Mouse (Mus musculus): ENCODE results near the gene Ppp1r9b.

Ppp1r9b gene

DNA sequence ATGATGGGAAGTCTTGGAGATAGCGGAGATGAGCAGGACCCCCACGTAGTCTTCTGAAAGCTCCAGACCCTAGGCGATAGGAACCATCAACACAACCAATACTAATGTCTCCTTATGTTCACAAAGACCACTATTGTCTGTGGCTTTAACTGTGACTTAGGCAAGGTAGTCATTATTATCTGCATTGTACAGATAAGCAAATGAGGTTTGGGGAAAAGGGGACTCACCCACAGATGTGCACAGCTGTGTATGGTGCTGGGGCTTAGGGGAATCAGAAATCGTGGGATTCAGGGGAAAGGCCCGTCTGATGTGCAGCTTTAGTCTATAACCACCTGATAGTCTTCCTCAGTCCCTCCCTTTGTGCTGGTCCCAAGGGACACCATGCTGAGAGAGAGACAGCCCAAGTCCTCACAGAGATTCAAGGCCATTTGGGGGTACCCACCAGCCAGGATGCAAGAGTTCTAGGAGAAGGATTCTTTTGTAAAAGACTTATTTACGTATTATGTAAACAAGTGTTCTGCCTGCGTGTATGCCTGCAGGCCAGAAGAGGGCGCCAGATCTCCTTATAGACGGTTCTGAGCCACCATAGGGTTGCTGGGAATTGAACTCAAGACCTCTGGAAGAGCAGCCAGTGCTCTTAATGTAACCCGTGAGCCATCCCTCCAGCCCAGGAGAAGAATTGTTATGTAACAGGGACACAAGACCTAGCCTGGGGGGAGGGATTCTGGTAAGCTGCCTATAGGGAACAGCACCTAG lies 31.6 kb downstream of the Ppp1r9b start:
- DNase-seq (ENCODE audit: low spot score in 2 of 2) = no peak

GRCm38 (mm10) chr11:95023481-95023880 lies 32.6 kb downstream of the Ppp1r9b start:
- no peak for DNase-seq (ENCODE audit: low spot score in 2 of 2)

- peak in 1 of 2 experiments; percentile 56 for DNase-seq (ENCODE audit: low spot score in 2 of 2)
These were observed 33.8 kb downstream of the Ppp1r9b start for GRCm38 (mm10) chr11:95024439-95025184.

DNA sequence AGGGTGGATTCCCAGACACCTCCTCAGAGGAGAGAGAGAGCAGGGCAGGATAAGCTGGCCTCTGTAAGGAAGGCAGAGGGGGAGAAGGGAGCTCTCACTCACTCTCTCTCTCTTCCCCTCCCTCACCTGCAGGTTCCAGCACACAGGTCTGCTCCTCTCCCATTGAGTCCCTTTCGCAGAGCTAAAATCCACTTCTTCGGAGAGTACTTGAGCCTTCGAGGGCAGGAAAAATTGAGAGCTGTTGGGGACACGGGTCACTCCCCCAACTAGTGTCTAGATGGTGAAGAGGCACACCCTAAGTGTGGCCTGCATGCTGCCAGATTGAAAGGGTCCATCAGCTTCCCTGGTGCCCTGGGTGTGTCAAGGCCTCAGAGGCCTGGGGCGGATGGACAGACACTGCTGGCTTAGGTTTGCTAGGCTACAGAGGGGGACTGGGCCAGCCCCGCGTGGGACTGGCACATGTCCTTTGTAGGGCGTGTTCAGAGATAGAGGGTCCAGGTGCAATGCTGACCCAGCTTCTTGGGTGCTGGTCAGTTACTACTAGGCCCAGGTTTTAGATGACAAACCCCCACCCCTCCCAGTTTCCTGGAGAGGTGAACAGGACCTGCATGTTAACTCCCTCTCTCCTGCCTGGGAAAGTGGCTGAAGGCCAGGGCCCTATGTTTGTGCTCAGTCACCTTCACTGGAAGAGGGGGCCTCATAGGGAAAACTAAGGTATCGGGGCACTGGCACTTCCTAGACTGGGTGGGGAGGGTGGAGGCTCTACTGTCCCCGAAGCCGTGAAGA lies 34.6 kb downstream of the Ppp1r9b start:
- DNase-seq (ENCODE audit: low spot score in 2 of 2) = no peak

DNA sequence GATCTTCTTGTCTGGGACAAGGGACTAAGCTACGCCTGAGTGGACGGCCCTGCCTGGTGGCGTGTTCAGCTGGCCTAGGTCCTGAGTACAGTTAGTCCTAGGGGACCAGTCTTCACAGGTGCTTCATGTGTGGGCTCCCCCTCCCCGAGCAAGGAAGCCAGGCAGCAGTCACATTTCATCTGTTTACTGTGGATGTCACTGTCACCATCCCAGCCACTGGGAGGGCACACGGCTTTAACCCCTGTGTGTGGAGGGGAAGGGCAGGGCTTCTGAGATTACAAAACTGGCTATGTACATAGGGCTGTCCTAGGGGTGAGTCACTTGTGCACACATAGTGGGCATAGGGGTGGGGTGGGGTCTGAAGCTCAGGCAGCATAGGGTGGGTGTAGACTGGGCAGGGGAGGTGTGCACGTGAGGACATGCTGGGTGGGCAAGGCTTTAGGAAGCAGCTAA lies 35.3 kb downstream of the Ppp1r9b start:
- DNase-seq (ENCODE audit: low spot score in 2 of 2) = no peak

DNA sequence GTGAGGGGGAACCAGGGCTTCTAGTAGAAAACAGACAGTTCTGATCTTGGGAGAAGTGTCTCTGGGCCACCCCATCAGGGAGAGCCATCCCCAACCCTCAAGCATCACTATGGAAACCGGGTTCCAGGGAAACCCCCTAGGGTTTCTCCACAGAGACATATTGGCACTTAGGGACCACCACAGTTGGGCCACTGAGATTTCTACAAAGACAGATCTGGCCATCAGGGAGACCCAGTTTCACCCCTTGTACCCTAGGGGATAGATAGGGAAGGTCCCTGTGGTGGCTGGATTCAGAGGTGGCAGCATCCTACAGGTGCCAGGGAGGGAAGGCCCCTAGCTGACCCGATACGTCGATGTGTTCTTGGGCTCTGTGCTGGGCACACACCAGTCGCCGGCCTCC lies 36.0 kb downstream of the Ppp1r9b start:
- DNase-seq (ENCODE audit: low spot score in 2 of 2) = no peak

DNA sequence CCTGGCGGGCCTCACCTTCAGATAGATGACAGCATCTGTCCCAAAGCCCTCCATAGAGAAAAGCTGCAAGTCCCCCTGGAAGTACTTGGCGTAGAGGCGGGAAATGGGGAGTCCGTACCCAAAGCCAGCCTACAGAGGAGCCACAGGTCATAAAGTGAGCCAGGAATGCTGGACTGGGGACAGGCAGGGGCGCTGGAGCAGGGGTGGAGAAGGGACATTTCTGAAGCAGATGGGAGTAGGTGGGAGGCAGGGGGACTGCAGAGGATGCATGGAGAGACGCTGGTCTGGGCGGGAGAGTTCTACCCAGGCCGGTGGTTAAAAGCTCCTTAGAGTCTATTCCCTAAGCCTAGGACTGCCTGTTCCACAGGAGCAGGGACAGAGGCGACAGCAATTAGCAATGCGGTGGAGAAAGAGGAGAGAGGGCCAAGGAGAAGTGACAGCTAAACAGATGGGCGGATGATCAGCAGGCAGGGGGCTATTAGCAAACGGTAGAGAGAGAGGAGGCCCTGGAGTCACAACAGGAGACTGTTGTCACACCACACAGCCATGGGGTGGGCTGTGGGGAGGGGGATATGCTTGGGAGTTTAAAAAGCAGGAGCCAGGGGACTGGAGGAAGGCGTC lies 37.1 kb downstream of the Ppp1r9b start:
- no peak for DNase-seq (ENCODE audit: low spot score in 2 of 2)

DNA sequence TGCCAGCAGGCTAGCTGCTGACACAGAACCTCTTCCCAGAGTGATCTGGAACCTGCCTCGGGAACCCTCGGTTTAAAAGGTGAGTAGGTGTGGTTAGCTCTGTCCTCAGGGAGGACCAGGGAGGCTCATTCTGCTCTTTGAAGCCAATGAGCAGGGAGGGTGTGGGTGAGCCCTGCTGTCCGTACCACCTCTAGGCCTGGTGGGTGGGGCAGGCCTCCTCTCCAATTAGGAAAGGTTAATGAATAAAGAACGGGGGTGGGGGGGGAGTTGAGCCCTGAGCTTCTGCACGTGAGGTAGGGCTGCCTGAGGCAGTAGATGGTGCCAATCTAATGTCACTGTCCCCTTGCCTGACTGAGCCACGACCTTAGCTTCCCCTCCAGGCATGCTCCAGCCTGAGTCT lies 42.1 kb downstream of the Ppp1r9b start:
- no peak for DNase-seq (ENCODE audit: low spot score in 2 of 2)

DNA sequence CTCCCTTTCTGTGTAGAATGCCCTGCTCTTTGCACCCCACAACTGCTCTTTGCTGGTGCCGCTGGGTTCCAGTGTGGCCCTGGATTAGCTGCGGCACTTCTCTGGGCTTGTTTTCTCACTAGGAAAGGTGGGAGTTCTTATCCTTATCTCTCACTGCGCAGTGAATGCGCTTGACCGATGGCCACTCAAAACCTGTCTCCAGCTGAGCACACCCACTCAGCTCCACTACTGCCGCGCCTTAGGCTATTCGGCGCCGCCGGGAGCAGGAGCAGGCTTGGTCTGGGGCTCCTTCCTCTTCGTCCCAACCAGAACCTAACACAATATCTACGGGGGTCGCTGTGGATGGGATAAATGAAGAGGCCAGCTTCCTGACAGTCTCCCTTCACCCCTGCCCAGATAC lies 42.8 kb downstream of the Ppp1r9b start:
- no peak for DNase-seq (ENCODE audit: low spot score in 2 of 2)

GRCm38 (mm10) chr11:95034902-95035301 lies 44.1 kb downstream of the Ppp1r9b start:
- peak; percentile 74 for DNase-seq (ENCODE audit: low spot score in 2 of 2)

- no peak for DNase-seq (ENCODE audit: low spot score in 2 of 2)
These were observed 45.7 kb downstream of the Ppp1r9b start for GRCm38 (mm10) chr11:95036521-95036920.

DNA sequence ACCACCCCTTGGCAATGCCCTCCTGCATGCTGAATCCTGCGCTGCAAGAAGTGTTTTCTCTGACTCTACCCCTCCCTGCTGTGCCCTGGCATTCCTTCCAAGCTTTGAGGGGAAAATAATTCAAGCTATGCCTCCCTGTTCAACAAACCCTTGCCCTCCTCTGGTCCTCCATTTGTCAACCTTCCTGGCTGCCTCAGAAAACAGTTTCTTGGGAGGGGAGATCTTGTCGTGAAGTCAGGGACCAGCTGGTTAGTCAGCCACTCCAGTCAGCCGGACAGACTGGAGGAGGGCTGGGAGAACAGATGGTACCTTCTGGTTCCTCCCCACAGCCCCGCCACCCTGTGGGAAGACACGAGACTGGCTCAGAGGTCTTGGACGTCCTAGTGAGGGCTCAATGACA lies 46.5 kb downstream of the Ppp1r9b start:
- DNase-seq (ENCODE audit: low spot score in 2 of 2) = no peak

GRCm38 (mm10) chr11:95038156-95038817 lies 47.5 kb downstream of the Ppp1r9b start:
- no peak for DNase-seq (ENCODE audit: low spot score in 2 of 2)

DNA sequence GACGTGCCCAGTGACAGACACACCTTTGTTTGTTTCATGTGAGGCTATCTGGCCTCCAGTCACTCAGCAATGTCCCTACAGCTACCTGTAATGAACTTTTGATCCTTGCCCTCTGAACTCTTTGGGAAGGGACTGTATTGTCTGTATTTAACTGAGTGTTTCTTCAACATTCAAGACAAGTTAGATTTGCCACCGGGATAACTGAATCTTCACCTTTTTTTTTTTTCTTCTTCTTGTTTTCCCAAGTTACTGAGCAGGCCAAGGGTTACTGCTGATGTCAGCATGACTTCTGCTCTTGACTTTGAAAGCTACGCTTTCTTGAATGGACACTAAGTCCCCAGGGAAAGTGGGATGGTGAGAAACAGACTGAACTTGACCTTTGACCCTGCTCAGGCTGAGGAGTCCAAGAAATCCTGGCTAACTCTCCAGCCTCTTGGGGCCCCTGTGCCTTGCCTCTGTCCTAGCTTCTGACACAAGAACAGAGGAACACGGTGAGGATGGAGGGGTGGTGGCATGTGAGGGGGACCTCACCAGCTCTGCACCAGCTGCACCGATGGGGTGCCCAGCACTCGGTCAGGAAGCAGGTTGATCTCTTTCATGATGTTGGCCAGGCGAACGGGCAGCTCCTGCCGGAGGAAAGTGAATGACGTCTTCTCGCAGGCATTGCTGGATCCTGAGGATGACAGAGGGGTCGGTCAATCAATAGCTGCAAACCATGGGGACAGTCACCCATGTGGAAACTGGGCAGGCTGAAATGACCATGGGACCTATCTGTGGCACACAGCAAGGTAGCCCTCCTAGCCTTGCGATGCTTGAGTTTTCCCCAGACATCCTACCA lies 48.2 kb downstream of the Ppp1r9b start:
- DNase-seq (ENCODE audit: low spot score in 2 of 2) = no peak

- DNase-seq (ENCODE audit: low spot score in 2 of 2) = no peak
These were observed 48.9 kb downstream of the Ppp1r9b start for GRCm38 (mm10) chr11:95039766-95040165.

GRCm38 (mm10) chr11:95040491-95041138 lies 49.8 kb downstream of the Ppp1r9b start:
- DNase-seq (ENCODE audit: low spot score in 2 of 2) = peak in 1 of 2 experiments; percentile 56

DNA sequence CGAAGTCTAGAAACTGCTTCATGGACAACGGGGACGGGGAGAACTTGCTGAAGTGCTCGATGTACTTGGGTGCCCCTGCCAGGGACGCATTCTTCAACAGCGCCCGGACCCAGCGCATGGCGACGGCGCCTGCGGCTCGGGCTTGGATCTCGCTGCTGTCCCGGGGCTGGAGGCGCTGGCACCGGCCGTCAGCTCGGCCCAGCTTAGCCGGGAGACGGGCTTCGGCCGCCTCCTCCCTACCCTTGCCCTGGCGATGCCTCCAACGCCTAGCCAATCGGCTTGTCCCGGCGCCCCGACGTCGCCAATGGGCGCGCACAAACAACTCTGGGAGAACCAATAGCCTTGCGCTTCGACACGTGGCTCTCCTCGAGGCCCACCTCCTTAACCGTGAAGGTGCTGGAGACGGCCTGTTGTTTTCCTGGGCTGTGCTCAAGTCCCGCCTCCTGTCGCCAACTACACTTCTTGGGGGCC lies 50.3 kb downstream of the Ppp1r9b start, which contains the start of gene Pdk2:
Pdk2 (minus strand) TSS at position 216 of the 471 bp plus-strand sequence.
- DNase-seq (ENCODE audit: low spot score in 2 of 2) = peak; percentile 95 to 97

DNA sequence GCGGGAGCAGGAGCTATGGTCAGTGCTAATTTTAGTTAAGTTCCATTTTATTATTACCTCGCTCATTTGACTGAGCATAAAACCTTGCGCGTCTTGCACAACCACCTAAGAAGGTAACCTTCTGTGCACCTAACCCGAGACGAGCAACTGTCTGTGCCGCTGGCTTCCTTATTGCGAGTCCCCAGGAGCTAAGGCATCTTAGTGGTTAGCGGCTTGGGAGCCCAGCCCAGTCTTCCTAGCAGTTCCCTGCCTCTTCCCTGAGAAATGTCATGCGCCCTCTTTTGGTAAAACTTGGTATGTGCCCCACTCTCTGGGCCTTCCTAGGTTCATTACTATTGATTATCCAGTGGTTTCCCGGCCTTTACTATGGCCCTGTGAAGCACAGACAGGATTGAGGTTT lies 51.3 kb downstream of the Ppp1r9b start:
- DNase-seq (ENCODE audit: low spot score in 2 of 2) = peak in 1 of 2 experiments; percentile 91

GRCm38 (mm10) chr11:95043060-95043459 lies 52.2 kb downstream of the Ppp1r9b start:
- DNase-seq (ENCODE audit: low spot score in 2 of 2) = no peak

DNA sequence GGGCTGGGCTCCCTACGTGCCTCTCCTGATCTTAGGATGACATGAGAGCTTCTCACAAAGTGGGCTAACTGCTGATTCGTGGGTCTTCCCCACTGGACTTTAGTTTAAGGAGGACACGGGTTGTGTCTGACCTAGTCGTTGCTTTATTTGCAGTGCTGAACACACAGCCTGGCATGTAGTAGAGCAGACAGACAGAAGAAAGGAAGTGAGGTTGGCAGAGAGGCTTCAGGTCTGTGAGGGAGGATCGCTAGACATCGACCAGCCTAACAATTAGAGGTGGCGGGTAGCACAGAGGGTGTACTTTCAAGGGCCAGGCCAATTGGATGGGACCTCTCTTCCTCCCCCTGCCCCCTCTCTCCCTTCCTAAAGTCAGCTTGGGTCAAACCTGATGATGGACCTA lies 52.8 kb downstream of the Ppp1r9b start:
- DNase-seq (ENCODE audit: low spot score in 2 of 2) = no peak
